Mouse (Mus musculus) heart, postnatal 36 days (tissue): Measurements from ENCODE around the gene Cuedc2. TPM values are rescaled to one million over a fixed set of nuclear protein-coding genes. Genes with fewer than 3 reads are reported as not detected.

Experiments
- DNase-seq, 2 experiments: peaks; one replicate each; pipeline ENCODE4 v3.0.0; 2021 to 2022
- intact Hi-C: fragments of 180-260 bp; cut with DNase I; formaldehyde crosslinking; loops from one replicate; pipeline ENCODE4 v1.15.1; 2025
- total RNA-seq, 2 experiments: library from RNA; stranded (reverse); gene quantifications; 2 replicates each; pipeline ENCODE4 v1.2.3; 2021

Cuedc2 gene
- 10 to 100 TPM; 87.2 to 94.6 TPM for total RNA-seq

DNA sequence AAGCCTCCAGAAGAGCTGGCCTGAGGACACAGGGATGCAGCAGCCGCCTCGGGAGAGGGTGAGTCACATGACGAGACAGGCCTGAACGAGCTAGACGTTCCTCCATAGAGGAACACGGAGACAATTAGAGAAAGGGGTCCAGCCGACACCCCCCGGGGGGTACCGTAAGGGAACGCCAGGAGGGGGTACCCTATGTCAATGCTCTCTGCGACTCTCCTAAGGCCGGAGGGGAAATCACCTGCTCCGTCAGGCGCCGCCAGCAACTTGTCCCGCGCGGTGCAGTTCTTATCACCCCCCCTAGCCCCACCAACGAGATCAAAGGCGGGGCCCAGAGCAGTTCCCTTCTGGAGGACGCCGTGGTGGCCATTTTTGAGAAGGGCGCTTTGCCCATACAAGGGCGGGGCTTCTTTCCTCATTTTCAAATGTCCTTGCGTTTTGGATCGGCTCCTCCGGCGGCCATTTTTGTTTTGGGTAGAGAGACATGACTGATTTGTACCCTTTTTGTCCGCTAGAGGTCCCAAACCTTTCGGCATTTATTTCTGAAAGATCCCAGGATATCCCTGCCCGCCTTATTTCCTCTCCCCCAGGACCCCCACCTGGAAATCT lies at the start of gene Cuedc2:
TSS of gene Cuedc2 (minus strand) at position 372 of the 606 bp plus-strand sequence.
- intact Hi-C loops = loop anchor here (1.0 to 5.0 kb wide), 3 partner anchors 18 to 104 kb away; no protein-coding TSS in a partner anchor
- peak; percentile 98 to 100 for DNase-seq

DNA sequence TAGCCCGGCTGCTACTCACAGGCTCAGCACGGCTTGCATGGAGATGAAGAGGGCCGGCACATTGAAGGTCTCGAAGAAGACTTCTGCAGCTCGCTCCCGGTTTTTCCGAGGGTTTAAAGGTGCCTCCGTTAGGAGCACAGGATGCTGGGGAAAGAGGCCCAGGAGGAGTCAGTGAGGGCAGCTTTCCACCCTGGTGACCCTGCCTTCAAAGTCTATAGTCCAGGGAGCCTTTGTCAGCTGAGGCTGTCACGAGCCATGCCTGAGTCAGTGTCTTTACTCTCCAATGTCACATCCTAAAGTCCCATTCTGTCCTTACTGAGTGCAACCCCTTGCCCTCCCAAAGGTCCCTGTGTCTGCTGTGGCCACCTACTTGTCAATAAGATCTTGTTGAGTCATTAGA lies 43.8 kb upstream of the Cuedc2 start:
- intact Hi-C loops = no loop called here

DNA sequence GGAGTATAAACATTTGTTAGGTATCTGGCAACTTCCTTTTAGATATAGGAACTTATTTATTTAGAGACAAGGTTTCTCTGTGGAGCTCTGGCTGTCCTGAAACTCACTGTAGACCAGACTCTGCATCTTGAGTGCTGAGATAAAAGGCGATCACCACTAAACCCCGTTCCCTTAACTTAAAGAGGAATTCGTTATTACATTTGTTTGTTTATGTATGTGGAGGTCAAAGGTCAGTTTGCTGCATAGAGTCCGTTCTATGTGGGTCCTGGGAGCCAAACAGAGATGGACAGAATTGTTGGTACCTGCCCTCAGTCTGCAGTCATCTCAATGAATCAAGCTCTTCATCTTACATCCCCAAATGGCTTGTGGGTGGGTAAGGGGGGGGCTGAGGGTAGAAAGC lies 37.4 kb upstream of the Cuedc2 start:
- no peak for DNase-seq
- intact Hi-C loops = no loop called here

More for the DNA sequence above, 43.8 kb upstream of the Cuedc2 start:
- no peak for DNase-seq

DNA sequence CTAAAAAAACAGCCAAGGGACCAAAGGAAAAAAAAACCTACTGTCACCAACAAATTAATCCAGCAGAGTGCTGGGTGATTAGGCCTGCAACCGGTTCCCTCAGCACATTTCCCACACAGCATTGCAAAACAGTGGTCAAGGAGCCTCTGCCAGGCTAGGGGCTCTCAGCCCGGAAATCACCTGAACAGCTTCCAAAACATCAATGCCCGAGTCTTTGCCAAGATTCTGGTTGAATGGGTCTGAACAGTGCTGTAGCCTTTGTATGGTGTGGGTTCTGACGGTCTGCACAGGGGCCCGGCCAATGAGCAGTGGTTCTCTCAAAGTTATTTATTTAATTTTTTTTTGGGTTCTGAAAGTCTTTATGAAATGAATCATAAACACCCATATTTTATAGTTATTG lies 37.0 kb upstream of the Cuedc2 start:
- no peak for DNase-seq
- intact Hi-C loops = no loop called here

DNA sequence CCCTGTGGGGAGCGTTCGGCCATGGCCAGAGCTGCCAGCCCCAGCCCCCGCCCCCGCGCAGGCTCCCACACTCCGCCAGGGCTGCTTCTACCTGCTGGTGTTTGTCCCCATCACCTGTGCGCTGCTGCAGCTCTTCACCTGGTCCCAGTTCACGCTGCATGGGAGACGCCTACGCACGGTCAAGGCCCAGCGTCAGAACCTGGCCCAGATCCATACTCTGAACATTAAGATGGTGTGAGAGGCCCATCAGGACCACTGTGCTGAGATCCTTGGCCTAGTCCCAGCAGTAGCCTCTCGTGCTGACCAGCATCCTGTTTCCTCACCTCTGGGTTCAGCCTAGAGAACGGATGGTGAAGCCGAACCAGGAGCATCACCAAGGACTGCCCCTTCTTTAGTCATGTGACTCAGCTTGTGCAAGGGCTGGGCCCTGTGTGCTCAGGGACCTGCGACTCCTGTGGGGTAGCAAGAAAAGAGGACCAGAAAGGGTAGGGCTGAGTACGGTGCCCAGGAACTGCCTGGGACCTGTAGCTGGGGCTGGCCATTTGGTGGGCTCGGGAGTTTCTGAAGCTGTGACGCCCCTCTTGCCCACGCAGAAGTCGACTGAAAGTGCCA lies 36.1 kb upstream of the Cuedc2 start:
- intact Hi-C loops = no loop called here
- DNase-seq = no peak

DNA sequence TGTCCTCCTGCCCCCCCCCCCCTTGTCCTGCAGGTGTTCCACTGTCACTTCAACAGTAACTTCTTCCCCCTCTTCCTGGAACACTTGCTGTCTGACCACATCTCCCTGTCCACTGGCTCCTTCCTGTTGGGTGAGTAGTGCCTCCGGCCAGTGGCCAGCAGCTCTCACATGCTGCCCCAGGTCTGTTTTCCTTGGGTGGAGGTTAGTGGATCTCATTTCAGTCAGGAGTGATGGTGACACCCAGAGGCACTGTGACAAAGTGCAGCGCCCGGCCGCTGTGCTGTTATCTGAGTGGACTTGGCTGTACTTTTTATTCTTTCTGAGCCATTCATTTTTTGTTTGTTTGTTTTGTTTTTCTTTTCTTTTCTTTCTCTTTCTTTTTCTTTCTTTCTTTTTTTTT lies 30.7 kb upstream of the Cuedc2 start:
- peak; percentile 63 to 71 for DNase-seq
- intact Hi-C loops = loop anchor here (1.0 to 2.0 kb wide), 2 partner anchors 31 to 64 kb away; partner anchors contain the start of genes Cuedc2 and Nfkb2

DNA sequence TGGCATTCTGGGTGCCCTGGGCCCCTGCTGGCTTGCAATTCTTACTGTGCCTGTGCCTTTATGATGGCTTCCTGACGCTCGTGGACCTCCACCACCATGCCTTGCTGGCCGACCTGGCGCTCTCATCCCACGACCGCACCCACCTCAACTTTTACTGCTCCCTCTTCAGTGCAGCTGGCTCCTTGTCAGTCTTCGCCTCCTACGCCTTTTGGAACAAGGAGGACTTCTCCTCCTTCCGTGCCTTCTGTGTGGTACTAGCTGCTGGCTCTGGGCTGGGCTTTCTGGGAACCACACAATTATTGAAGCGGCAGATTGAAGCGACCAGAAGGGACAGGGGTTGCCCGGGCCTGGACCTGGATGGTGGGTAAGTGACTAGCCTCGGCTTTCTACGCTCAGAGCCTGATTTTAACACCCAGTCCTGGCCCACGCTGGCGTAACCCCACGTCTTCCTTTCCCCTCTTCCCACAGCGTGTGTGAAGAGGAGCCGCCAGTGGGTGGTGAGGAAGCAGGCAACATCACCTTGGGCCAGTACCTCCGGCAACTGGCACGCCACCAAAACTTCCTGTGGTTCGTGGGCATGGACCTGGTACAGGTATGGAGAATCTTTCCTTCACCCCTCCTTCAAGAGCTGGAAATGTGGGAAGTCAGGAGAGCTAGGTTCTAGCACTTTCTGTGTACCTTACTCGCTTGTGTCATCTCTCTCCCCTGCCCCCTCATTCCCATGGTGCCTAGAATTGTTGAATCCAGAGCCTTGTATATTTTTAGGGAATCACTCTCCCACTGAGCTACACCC lies 29.5 kb upstream of the Cuedc2 start:
- no peak for DNase-seq
- intact Hi-C loops = loop anchor here (2.0 kb wide), 1 partner anchor 63 kb away; the partner anchor contains the start of gene Nfkb2

DNA sequence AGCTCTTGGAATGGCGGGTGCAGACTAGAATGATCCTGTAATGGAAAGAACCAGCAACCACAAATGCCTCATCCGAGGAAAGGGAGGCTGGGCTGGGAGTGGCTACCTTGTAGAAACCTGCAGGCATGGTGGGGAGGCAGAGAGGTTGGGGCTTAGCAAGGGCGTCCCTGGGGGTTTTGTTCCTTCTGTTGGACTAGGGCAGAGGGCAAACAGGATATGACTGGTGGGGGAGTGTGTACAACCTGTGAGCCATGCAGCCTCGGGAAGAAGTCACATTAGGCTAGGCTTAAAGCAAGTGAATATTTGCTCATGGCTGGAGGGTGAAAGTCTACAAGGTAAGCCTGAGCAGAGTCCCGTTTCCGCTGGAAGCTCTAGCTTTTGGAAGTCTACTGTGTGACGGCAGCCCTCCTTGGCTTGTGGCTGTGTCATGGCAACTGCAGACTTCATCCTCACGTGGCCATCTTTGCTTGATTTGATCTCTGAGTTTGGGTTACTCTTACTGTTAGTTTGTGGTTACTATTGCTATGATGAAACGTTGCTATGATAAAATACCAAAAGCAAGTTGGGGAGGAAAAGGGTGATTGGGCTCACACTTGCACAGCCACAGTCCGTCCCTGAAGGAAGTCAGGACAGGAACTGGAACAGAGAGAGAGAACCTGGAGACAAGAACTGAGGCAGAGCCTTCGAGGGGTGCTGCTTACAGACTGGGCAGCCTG lies 24.9 kb upstream of the Cuedc2 start:
- intact Hi-C loops = no loop called here
- DNase-seq = no peak

DNA sequence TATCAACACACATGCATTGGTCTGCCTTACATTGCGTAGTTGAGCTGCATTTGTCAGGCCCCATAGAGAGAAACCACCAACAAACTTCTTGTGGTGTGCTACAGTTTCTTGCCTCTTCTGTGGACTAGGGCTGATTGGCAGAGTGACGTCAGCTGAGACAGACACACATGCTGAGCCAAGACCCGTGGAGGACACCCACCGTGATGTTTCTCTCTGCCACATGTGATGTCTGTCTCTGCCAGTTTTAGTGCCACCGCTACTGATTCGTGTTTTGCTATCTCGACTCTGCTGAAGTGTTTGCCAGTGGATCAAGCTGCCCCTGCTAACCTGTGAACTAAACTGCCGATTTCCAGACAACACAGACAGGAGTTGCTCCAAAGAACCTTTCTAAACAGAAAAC lies 23.6 kb upstream of the Cuedc2 start:
- DNase-seq = no peak
- intact Hi-C loops = no loop called here

DNA sequence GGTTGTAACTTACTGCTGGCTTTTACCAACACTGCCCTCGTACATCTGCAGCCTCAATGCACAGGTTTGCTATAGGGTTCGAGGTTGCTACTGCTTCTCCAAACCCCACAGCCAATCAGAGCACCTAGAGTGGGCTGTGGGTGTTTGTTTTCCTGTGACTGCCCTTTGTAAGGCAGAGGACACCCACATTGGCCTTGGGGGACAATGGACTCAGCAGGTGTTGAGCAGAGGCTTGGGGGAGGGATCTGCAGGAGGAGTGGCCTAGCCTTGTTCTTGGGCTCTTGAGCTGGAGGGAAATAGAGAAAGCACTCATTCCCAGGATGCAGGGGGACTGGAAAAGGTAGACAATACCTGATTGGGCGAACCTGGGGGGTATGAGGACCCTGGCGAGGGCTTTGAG lies 19.9 kb upstream of the Cuedc2 start:
- intact Hi-C loops = no loop called here
- DNase-seq = peak in 1 of 2 experiments; percentile 7

DNA sequence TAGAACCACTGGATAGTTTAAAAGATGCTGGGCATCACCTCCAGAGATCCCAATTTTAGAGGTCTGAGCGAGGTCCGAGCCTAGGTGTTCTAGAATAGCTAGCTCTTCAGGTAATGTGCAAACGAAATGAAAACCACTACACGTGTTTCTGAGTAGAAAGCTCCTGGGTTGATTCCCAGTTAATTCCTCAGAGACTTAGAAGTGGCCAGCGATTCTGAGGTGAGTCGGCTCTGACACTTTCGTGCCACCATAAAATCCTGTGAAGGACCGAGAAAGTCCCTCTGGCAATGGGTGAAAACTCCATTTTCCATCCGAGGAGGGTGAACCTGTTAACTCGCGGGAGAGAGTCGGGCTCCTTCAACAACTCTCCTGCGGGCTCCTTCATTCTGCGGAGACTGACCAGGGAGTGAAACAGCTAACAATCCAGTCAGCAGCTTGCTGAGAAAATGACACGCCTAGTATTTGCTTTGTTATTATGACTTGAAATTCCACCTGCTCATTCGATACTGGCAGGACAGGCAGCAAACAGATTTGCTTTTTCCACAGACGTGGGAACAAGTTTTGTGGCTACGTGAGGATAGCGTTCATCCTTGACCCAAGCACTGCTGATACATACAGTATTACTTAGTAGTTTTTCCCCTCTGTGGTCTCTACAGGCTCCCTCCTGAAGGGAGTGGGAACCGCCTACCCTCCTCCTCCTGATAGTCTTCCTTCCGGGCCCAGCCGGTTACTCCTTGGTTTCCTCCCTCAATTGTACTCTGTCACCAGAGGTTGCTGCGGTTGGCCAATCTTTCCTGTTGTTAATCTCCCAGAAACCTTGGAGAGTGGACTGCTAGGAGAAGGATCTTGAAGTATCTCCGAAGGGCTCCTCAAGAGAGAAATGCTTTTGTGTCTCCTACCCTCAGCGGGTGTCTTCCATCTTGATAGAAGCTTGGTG lies 19.1 kb upstream of the Cuedc2 start:
- intact Hi-C loops = loop anchor here (2.0 kb wide), 1 partner anchor 19 kb away; the partner anchor contains the start of gene Cuedc2
- DNase-seq = peak in 1 of 2 experiments; percentile 21

DNA sequence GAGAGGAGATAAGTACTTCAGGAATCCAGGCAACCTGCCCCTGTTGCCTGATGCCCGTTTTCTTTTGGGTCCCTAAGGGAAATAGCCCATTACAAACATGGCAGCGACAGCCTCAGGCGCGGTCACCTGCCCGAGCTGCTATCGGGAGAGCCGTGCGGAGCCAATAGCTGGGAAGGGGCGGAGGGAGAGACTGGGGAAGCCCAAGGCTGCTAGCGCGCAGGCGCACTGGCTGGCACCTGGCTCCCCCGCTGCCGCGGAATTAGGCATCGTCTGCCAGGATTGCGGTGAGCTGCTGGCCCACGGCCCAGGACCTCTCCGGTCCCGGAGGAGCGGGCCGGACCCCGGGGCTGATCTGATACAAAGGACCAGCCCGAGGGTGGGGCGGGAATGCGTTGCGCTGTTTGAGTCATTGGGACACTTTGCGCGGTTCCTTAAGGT lies 18.2 kb upstream of the Cuedc2 start:
- intact Hi-C loops = loop anchor here (2.0 kb wide), 1 partner anchor 18 kb away; the partner anchor contains the start of gene Cuedc2
- peak; percentile 77 to 81 for DNase-seq

DNA sequence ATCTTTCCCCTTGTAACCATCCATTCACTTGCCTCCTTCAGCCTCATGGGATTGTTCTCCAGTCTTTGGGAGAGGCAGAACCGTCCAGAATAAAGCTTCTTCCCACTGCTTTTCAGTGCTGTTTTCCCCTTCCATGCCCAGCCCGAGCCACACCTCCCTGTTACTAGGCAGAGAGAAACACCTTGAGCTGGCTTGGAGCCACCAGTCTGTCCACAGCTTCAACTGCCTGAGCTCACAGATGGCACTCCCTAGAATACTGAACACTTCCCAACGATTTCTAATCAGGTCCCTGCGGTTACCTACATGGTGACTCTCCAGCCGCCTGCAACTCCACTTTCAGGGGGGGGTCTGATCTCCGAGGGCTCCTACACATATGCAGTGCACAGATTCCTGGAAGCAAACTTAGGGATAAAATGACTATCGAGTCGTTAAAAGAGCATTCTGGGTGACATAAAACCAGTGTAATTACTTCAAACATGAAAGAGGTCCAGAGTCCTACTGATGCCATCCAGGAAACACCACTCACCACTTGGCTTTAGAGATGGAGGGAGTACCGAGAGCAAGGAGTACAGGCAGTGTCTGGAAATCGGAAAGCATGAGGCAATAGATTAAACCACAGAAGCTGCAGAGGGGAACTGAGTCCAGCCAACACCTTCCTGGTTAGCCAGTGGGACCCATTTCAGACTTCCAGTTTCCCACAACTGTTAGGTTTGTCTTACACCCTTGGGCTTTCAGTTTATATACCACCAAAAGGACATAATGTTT lies 11.8 kb upstream of the Cuedc2 start, which contains the start of gene 2310034G01Rik:
TSS of gene 2310034G01Rik (minus strand) at position 135 of the 765 bp plus-strand sequence.
- DNase-seq = no peak
- intact Hi-C loops = no loop called here

DNA sequence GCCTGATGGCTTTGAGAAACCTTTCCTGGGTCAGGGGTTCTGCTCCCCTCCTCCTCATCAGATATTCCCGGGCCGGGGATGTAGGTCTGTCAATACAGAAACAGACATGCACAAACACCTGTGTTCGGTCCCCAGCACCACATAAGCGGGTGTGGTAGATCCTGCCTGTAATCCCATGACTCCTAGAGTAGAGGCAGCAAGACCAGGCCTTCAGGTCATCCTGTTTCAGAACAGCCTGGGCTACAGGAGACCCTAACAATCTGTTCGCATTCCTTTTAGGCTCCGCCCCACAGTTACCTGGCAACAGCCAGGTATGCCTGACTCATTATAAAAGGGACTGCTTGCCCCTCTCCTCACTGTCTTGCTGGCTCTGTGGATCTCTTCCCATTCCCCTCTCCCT lies 11.0 kb upstream of the Cuedc2 start:
- no peak for DNase-seq
- intact Hi-C loops = no loop called here

DNA sequence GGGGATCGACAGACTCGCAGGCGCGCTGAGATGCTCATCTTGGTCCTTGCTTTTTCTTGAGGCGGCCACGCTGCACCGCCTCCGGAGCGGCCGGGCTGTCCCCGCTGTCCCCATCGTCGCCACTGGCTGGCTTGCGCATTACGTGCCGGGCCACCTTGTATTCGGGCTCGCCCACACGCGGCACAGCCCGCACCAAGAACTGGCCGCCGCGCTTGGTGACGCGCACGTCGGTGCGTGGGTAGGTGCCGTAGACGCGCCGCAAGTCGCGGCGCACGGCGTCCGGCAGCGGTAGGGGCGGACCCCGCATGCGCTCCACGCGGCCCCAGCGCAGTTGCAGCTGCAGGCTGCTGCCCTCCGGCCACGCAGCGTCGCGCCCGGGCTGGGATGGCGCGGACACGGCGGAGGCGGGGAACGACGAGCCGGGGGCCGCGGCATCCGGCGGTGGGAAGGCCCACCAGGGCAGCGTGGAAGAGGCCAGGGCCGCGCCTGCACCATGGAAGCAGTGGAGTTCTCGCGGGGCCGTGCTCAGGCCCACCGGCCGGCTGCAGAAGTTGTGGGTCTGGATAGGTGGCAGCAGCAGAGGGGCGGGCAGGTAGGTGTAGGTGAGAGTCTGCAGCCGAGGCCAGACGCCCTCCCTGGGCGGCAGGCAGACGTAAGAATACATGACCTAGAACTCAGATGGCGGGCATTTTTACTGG lies 10.4 kb upstream of the Cuedc2 start:
- intact Hi-C loops = no loop called here
- peak; percentile 71 to 73 for DNase-seq

DNA sequence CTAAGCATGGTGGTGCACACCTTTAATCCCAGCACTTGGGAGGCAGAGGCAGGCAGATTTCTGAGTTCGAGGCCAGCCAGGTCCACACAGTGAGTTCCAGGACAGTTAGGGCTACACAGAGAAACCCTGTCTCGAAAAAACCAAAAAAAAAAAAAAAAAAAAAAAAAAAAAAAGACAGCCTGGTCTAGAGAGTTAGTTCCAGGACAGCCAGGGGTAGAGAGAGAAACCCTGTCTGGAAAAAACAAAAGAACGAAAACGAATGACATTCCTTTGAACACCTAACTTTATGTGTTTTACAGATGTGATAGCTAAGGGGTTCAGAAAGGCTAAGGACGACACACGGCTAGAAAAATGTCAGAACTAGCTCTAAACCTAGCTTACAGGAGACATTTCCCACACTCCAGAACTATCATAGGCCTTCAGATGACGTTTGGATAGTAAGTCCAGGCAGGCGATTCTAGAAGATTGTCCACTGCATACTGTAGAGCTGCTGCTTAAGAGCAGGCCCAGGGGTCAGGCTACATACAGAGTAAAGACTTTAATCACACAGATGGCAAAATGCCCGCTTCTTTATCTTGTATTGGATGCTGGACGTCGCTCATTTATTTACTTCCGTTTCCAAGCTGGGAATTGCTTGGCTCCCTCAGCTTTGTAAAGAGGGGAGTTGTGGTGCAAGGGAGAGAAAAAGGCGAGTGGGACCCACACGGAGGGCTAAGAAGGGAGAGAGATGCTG lies 9.6 kb upstream of the Cuedc2 start:
- no peak for DNase-seq
- intact Hi-C loops = no loop called here

DNA sequence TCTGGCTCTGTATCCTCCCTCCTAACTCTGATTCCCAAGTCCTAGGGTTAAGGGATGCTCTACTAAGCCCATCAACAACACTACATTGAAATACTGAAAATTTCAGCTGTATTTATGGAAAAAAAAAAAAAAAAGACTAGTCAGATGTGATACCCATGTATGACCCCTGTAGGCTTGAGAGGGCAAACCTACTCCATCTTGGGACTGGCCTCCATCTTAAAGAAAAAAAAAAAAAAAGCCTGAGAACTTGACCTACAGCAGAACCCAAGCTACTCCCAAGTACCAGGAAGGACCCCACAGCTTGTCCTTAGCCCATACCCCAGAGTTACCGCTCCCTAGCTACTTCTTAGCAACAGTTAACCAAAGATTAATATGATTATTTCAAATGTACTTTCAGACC lies 8.6 kb upstream of the Cuedc2 start:
- DNase-seq = no peak
- intact Hi-C loops = no loop called here
